Mouse (Mus musculus): Measurements from ENCODE around the gene Cir1.

The Cir1 gene

DNA sequence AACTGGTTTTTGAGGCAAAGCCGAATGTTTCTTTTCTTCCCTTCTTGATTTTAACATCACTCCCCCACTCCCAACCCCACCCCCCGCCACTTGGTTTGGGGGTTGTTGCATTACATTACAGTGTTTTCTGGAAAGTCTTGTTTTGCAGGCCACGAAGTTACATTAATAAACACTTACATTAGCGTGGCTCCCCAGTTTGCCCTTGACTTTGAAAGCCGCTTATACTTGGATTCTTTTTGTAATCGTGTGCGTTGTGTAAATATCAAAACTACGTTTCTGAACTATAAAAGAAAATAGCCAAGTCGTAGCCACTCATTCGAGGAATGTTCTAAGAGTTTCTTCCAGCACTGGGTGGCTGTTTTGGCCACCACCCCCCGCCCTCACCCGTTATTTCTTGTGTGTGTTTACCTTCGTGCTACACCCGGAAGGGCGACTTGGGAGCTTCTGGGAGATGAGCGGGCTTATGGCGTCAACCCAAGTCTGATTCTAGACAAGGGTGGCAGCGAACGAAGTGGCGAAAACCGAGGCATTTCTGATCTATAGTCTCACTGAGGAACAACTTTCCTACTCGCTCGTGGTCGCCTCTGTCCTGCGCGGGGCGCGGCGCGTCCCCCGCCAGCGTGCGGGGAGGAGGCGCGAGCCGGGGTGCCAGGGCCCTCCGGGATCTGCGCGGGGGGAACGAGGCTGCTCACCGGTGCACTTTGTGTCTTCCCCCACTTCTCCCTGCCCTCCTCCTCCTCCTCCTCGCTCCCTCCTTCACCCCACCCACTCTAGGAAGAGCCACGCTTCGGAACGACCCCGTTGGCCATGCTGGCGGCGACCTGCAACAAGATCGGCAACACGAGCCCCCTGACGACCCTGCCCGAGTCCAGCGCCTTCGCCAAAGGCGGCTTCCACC lies 39.9 kb downstream of the Cir1 start:
- DNase-seq (ENCODE audit: low read depth), result peak; percentile 50

- DNase-seq (ENCODE audit: low read depth), result peak; percentile 58
Observed at GRCm38 (mm10) chr2:73271459-73272161, 40.9 kb downstream of the Cir1 start, which contains the start of gene Sp9. TSS of gene Sp9 (plus strand) at chr2:73271925.

GRCm38 (mm10) chr2:73270593-73271458 lies 41.7 kb downstream of the Cir1 start:
- peak; percentile 46 for DNase-seq (ENCODE audit: low read depth)

DNA sequence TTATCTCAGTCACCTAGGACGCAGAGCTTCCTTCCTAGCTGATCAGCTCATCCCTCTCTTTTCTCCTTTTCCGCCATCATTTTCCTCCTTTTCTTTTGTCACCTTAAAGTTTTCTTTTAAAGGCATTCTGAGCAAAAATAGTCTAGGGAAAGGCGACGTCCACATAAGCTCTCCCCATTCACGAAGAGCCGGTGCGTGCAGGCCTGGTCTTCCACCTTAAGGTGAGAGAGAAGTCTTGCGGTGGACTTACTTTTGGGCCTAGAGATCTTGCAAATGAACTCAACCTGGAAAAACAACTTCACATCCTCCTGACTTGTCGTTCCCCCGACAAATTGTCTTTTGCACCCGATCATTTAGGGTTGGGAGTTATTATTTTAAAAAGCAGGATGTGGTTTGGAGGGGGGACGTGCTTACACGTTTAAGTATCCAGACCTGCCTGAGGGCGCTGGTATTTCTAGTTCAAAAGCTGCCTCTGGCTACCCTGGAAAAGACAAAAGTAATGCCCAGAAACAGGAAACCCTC lies 42.4 kb downstream of the Cir1 start:
- DNase-seq (ENCODE audit: low read depth), result peak; percentile 66

DNA sequence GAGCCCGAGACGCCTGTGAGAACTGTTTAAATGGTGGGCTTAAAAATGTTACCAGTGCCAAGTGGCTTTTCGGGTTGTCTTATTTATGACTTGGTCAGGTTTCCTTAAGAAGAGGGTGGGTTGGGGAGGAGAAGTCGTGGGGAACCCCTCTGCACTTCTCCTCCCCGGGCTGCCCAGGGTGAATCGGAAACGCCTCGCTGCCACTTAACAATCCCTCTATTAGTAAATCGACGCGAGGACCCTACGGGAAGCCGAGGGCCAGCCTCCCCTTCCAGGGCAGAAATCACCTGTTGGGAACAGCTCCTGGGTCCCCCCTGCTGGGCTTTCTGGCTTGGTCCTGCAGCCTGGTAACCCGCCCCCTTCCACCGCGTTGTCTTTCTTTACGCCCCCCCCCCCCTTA lies 42.8 kb downstream of the Cir1 start:
- no peak for DNase-seq (ENCODE audit: low read depth)

DNA sequence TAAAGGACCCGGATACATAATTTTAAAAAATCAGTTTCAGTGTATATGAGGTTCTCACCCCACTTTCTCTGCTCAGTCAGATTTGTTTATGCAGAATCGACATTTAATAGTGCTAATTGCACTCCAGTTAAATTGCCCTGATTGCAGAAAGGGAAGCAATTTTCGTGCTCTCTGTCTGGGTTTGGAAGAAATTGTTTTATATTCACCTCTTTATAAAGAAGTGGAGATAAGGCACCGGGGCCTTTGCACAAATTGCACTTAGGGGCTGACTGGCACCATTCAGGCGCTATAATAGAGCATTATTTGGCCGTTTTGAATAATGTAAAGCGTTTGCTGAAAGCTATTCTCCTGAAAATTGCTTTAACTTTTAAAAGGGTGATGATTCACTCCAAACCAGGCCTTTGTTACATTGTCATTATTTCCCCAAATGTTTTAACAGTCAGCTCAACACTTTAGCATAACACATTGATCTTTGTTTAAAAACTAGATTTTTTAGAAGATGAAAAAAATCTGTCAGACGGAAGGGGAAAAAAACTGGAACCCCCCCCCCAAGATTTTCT lies 43.6 kb downstream of the Cir1 start:
- no peak for DNase-seq (ENCODE audit: low read depth)

GRCm38 (mm10) chr2:73268281-73268680 lies 44.2 kb downstream of the Cir1 start:
- DNase-seq (ENCODE audit: low read depth), result peak; percentile 26

DNA sequence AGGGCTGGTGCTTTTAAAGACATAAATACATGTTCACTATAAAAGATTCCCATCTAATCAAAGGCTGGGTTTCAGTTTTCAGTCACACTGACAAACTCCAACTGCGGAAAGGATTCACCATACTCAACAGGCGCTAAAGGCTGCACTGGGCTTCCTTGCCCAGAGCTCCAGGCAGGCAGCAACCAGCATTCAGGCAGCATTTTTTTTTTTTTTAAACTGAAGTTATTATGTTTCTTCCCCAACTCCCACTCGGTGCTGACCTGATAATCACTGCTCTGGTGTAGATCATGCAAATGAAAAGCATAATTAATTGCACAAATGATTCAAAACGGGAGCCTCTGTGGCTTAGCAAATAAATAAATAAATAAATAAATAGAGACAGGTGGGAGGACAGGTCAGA lies 44.7 kb downstream of the Cir1 start:
- DNase-seq (ENCODE audit: low read depth), result no peak

- no peak for DNase-seq (ENCODE audit: low read depth)
Observed at GRCm38 (mm10) chr2:73267231-73267630, 45.3 kb downstream of the Cir1 start.

- no peak for DNase-seq (ENCODE audit: low read depth)
Observed at GRCm38 (mm10) chr2:73266623-73267022, 45.9 kb downstream of the Cir1 start.

DNA sequence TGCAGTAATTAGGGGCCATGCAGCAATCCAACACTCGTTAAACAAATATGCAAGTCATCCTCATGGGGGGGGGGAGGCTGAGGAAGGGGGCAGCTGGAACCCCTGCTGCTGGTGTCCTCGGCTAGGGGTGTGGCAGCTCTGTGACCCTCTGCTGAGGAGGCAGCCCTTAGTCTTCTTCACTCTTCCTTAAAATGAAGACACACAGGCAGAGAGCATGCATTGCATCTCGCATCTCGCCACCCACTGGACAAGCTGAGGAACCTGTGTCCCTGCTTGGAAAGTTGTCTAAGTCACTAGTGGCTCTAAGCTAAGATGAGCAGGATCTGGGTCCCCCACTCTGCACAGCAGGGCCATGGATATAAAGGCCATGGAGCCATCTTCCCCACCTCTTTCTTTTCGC lies 46.5 kb downstream of the Cir1 start:
- peak; percentile 19 for DNase-seq (ENCODE audit: low read depth)

DNA sequence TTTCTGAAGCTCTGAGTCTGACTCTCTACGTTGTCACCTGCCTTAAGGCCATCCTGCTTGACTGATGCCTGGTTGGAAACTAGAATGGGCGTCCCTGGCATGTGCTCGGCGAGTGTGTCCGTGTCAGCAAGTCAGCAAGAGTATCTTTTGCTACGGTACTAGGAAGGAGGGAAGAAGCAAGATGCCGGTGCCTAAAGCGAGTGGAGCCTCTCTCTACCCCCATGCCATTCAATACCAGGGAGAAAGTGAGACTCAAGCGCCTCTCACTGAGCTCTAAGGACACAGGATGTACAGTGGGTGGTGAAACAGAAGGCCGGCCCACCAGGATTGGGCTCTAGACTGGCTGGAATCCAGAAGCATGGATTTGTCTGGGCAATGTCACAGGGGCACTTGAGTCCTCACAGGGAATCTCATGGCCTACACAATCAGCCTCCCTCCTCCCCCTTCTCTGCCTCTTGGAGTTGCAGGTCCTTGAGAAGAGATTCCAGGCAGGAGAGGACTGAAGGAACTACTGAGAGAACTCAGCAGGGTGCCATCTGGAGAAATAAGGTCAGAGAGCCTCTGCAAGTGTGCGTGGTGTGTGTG lies 47.8 kb downstream of the Cir1 start:
- no peak for DNase-seq (ENCODE audit: low read depth)

GRCm38 (mm10) chr2:73263794-73264610 lies 48.5 kb downstream of the Cir1 start:
- DNase-seq (ENCODE audit: low read depth), result no peak

DNA sequence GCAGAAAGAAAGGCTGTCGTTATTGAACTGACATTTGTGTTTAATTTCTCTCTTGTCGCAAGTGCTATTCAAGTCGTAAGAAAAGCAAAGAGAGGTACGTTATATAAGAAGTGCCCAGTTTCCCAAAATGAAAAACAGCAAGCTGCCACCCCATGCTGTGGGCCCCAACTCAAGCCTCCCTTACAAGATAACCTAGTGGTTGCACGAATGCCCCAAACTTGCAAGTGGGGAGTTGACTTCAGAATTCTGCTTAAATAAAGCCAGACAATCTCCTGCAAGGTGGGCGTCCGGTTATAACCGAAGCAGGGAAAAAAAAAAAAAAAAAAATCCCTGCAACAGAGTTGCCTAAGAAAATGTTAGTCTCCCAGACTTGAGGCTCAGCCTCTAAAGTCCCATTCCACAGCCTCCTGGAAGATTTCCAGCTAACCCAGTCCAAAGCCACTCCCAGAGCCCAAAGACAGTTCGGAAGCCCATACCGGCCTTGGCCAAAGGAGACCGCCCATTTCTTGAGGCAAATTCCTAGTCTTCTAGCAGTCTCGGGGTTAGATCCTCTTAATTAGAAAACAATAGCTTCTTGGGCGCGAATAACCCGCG lies 49.2 kb downstream of the Cir1 start:
- no peak for DNase-seq (ENCODE audit: low read depth)

- DNase-seq (ENCODE audit: low read depth), result no peak
Observed at GRCm38 (mm10) chr2:73248701-73249100, 63.8 kb downstream of the Cir1 start.

DNA sequence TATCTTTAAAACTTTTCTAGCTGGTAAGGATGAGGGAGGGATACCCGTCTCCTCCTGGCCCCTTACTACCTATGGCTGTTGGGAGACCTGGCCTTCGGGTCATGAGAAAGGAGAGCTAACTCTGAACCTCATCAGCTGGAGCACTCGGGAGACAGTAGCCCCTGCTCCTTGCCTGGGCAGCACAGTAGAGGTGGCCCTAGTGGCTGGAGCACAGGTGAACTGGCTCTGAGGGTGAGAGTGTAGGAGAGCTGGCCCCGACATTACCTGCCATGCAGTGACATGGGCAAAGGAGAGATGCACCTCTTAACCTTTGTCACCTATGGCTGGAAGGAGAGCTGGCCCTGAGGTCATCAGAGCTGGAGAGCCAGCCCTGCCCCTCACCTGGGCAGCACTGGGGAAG lies 71.2 kb downstream of the Cir1 start:
- DNase-seq (ENCODE audit: low read depth), result no peak
